Mouse (Mus musculus): ENCODE measurements around the gene Gm49320. TPM values are rescaled to one million over a fixed set of nuclear protein-coding genes. Genes with fewer than 3 reads are reported as not detected.

Gm49320 gene
- total and polyA plus RNA-seq, 2 experiments from 2014 or later = 0.11 to 0.85 TPM

DNA sequence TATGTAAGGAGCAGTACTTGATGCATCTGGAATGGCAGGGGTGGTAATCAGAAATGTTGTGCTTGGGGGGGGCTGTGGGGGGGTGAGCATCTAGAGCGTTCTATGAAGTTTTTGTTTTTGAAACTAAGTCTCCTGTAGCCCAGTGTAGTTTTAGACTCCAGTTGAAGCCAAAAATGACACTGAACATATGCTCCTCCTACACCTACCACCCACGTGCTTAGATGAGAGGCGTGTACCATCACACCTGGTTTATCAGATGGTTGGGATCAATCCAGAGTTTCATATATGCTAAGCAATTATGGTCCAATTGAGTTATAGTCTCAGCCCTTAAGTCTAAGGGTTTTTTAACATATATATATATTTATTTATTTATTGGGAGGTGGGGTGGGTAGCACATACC is 19.0 kb upstream of the Gm49320 start:
- Histone ChIP-seq H3K27ac (ENCODE audit: low read depth, low read length) (no peak overlapping the region), H3K4me3 (ENCODE audit: low read depth, low read length) (no peak overlapping the region), H3K4me1 (ENCODE audit: insufficient read depth, low read length) (peaks cover 10% of the 10 kb centered on the region; the same call in 1 of the 2 replicates), H3K4me2 (ENCODE audit: low read depth, low read length, poor library complexity, severe bottlenecking) (no peak overlapping the region), H3K9ac (replicated peaks; ENCODE audit: low read length, poor library complexity, severe bottlenecking) (no peak overlapping the region), H3K9me3 (ENCODE audit: low read length) (no peaks in the 10 kb centered on the region), H3K36me3 (ENCODE audit: insufficient read depth, low read length) (no peaks in the 10 kb centered on the region), H3K27me3 (ENCODE audit: insufficient read depth, low read length) (no peaks in the 10 kb centered on the region)
- ATAC-seq (ENCODE audit: low FRiP score) (no peak), DNase-seq (ENCODE audit: low spot score) (no peak)
- 99% methylated on average over 3 of the region's 3 CpGs for WGBS
- TF ChIP-seq CTCF (IDR thresholded peaks at IDR 0.05) = no peak

DNA sequence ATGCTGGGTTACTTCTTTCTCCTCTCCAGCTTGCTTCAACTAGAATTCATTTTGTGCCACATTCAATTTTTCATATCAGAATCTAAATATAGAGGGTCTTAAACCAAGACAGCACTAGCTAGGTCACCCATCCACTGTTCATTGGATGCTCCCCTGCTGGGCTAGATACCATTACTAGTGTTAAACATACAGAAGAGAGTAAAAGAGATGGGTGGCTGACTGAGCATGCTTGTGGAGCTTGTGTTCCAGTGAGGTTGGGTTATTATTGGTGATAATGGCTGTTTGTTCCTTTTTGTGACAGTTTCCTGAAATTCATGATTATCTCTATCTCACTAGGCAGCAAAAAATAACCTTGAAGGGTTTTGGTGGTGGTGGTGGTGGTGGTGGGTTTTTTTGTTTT is 16.6 kb upstream of the Gm49320 start:
- Histone ChIP-seq H3K4me3 (ENCODE audit: low read depth, low read length) (no peak overlapping the region), H3K27me3 (ENCODE audit: insufficient read depth, low read length) (peaks cover 7% of the 10 kb centered on the region), H3K4me1 (ENCODE audit: insufficient read depth, low read length) (no peaks in the 10 kb centered on the region), H3K9me3 (ENCODE audit: low read length) (no peaks in the 10 kb centered on the region), H3K27ac (ENCODE audit: low read depth, low read length) (no peak overlapping the region), H3K9ac (replicated peaks; ENCODE audit: low read length, poor library complexity, severe bottlenecking) (no peak overlapping the region), H3K4me2 (ENCODE audit: low read depth, low read length, poor library complexity, severe bottlenecking) (no peak overlapping the region), H3K36me3 (ENCODE audit: insufficient read depth, low read length) (no peaks in the 10 kb centered on the region)
- no peak for TF ChIP-seq CTCF (IDR thresholded peaks at IDR 0.05)
- DNase-seq (ENCODE audit: low spot score) (no peak), ATAC-seq (ENCODE audit: low FRiP score) (no peak)

DNA sequence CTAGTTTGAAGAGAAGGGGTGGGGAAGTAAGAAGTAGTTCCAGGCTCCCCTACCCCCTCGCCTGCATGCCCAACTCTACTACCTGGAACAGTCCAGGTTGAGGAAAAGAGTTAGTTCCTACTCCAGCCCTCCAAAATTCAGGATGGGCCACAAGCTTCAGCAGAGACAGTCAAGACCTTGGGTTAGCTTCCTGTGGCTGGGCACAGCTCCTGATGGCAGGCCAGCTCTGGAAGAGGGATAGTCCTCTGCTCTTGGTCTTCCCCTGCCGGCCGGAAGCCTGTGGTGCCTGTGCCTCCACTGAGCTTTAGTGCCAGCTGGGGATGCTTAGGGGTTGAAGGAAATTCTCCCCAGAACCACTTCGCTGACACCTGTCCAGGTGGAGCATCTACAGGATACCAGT is 12.3 kb upstream of the Gm49320 start:
- 23% methylated on average over 4 of the region's 4 CpGs for WGBS
- ATAC-seq (ENCODE audit: low FRiP score) = no peak
- no peak overlapping the region for H3K4me3 ChIP-seq (ENCODE audit: low read depth, low read length)

DNA sequence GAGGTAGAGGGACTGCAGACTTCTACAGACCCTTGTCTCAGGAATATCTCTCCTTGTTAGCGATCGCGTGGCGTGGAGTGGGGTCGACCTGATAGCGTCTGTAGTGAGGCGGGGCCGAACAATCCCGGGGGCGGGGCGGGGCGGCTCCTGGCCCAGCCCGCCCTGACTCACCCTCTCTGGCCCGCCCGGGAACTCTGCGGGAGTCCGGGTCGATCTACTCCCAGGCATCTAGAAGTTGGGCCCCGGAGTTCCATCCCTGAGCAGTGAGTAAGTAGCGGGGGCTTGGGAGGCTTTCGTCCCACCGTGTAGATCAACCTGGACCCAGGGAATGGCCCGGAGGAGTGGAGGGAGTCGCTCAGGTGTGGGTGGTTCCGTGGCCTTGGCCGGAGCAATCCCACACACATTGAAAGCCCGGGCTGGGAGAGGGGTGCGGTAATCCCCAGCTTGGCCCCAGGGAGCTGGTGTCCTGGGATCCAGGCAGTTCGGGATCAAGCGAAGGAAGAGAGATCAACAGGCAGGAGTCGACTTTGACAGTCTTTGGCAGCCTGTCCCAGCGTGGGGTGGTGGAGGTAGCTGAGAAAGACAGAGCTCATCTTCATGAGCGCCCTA is 11.8 kb upstream of the Gm49320 start, which contains the start of gene Lrrc8e:
Gene Lrrc8e (plus strand): TSS at position 89 of the 609 bp plus-strand sequence.
- peaks cover 7% of the 10 kb centered on the region for H3K27me3 ChIP-seq (ENCODE audit: insufficient read depth, low read length)
- TF ChIP-seq CTCF (IDR thresholded peaks at IDR 0.05) = no peak
- 5% methylated on average over 30 of the region's 33 CpGs for WGBS
- peak within 1 kb of the TSS; percentile 9 for H3K4me2 ChIP-seq (ENCODE audit: low read depth, low read length, poor library complexity, severe bottlenecking)
- no peak within 1 kb of the TSS for H3K9ac ChIP-seq (replicated peaks; ENCODE audit: low read length, poor library complexity, severe bottlenecking)
- H3K9me3 ChIP-seq (ENCODE audit: low read length) = no peaks in the 10 kb centered on the region
- no peak for DNase-seq (ENCODE audit: low spot score)
- H3K27ac ChIP-seq (ENCODE audit: low read depth, low read length) = no peak within 1 kb of the TSS
- H3K4me1 ChIP-seq (ENCODE audit: insufficient read depth, low read length) = no peaks in the 10 kb centered on the region
- no peak within 1 kb of the TSS for H3K4me3 ChIP-seq (ENCODE audit: low read depth, low read length)
- no peaks in the 10 kb centered on the region for H3K36me3 ChIP-seq (ENCODE audit: insufficient read depth, low read length)
- ATAC-seq (ENCODE audit: low FRiP score) = peak; percentile 38; the same call in 1 of the 2 replicates

More for the DNA sequence above, 12.3 kb upstream of the Gm49320 start:
- no peaks in the 10 kb centered on the region for H3K36me3 ChIP-seq (ENCODE audit: insufficient read depth, low read length)
- no peaks in the 10 kb centered on the region for H3K4me1 ChIP-seq (ENCODE audit: insufficient read depth, low read length)
- peaks cover 7% of the 10 kb centered on the region for H3K27me3 ChIP-seq (ENCODE audit: insufficient read depth, low read length)
- H3K4me2 ChIP-seq (ENCODE audit: low read depth, low read length, poor library complexity, severe bottlenecking) = peak overlapping the region; percentile 9; the same call in 1 of the 2 replicates
- TF ChIP-seq CTCF (IDR thresholded peaks at IDR 0.05) = no peak
- H3K9me3 ChIP-seq (ENCODE audit: low read length) = no peaks in the 10 kb centered on the region
- no peak overlapping the region for H3K27ac ChIP-seq (ENCODE audit: low read depth, low read length)
- no peak overlapping the region for H3K9ac ChIP-seq (replicated peaks; ENCODE audit: low read length, poor library complexity, severe bottlenecking)
- no peak for DNase-seq (ENCODE audit: low spot score)

DNA sequence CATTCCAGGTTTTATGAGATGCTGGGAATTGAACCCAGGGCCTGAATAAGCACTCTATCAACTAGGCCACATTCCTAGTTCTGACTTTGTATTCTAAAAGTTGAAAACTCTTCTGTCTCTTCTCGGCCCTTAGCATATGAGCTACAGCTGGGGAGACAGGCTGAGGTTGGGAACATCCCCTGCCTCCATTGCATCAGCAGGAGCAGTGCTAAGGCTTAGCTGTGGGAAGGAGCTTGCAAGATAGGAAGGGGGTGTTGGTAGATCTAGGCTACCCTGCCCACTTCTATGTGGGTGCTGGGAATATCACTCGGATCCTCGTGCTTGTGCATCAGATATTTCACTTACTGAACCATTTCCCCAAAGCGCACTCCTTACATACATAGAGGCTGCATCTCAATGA is 10.7 kb upstream of the Gm49320 start:
- WGBS = 94% methylated on average over 4 of the region's 4 CpGs
- no peak for TF ChIP-seq CTCF (IDR thresholded peaks at IDR 0.05)

DNA sequence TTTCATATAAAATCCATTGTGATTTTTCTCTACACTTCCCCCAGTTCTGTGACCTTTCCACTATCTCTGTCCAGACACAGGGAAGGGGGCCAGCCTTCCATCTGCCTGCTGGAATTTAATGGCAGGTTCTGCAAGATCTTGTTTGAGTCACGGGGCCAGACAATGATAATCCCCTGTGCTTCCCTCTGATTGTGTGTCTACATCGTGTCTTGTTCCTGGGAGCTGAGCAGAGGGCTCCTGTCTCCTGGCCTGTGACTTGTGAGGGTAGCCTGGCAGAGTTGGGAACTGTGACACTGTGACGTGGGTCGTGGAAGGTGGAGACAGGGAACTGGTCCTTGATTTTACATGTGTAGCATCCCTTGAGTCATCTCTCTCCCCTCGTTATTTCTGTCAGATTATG is 8.9 kb upstream of the Gm49320 start:
- TF ChIP-seq CTCF (IDR thresholded peaks at IDR 0.05) = no peak
- Histone ChIP-seq H3K36me3 (ENCODE audit: insufficient read depth, low read length) (no peaks in the 10 kb centered on the region), H3K4me1 (ENCODE audit: insufficient read depth, low read length) (no peaks in the 10 kb centered on the region), H3K9me3 (ENCODE audit: low read length) (no peaks in the 10 kb centered on the region), H3K9ac (replicated peaks; ENCODE audit: low read length, poor library complexity, severe bottlenecking) (no peak overlapping the region), H3K27ac (ENCODE audit: low read depth, low read length) (no peak overlapping the region), H3K27me3 (ENCODE audit: insufficient read depth, low read length) (peaks cover 7% of the 10 kb centered on the region), H3K4me2 (ENCODE audit: low read depth, low read length, poor library complexity, severe bottlenecking) (no peak overlapping the region), H3K4me3 (ENCODE audit: low read depth, low read length) (no peak overlapping the region)
- 57% methylated on average over 5 of the region's 5 CpGs for WGBS
- ATAC-seq (ENCODE audit: low FRiP score) (no peak), DNase-seq (ENCODE audit: low spot score) (no peak)

More for the DNA sequence above, 10.7 kb upstream of the Gm49320 start:
- DNase-seq (ENCODE audit: low spot score) = no peak
- Histone ChIP-seq H3K9me3 (ENCODE audit: low read length) (no peaks in the 10 kb centered on the region), H3K9ac (replicated peaks; ENCODE audit: low read length, poor library complexity, severe bottlenecking) (no peak overlapping the region), H3K27ac (ENCODE audit: low read depth, low read length) (no peak overlapping the region), H3K4me3 (ENCODE audit: low read depth, low read length) (no peak overlapping the region), H3K27me3 (ENCODE audit: insufficient read depth, low read length) (peaks cover 7% of the 10 kb centered on the region), H3K4me2 (ENCODE audit: low read depth, low read length, poor library complexity, severe bottlenecking) (no peak overlapping the region), H3K4me1 (ENCODE audit: insufficient read depth, low read length) (no peaks in the 10 kb centered on the region), H3K36me3 (ENCODE audit: insufficient read depth, low read length) (no peaks in the 10 kb centered on the region)
- ATAC-seq (ENCODE audit: low FRiP score) = no peak

All from midbrain, postnatal 0 days (tissue).